Mouse (Mus musculus) lung, postnatal 0 days (tissue): Measurements from ENCODE around the gene Insig2.

ENCODE experiments used
- CTCF ChIP-seq: IDR thresholded peaks from 2 replicates; pipeline ENCODE4 v1.5.1; 2016; ENCODE audit warnings: antibody characterized with exemption, mild to moderate bottlenecking
- EP300 ChIP-seq: IDR thresholded peaks from 2 replicates; pipeline ENCODE4 v1.6.1; 2016; ENCODE audit warnings: antibody characterized with exemption, mild to moderate bottlenecking, control low read depth

DNA sequence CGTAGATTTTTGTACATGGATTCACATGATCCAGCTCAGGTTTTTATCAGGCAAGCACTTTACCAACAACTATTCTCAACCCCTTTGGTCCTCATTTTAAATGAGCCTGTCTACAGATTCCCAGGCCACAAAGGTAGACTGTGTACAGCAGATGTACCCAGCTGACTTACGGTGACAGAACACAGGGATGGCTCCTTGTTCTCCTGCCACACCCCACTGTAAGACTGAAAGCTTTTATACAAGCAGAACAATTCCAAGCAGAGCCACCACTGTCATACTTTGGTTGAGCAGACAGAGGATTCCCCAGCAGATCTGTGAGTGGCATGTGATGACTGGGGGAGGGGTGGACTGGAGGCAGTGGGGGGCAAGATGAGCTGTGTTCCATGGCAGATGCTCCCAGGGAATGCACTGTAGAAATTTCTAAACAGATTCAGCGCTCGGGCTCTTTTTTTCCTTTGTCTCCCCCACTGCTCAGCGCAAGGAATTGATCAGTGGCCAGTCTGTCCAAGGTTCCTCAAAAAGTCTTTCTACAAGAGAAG, 35.6 kb downstream of the Insig2 start:
- TF ChIP-seq CTCF (no peak), EP300 (no peak)
